Mouse (Mus musculus): Measurements from ENCODE around the gene E430018J23Rik.
"Not testable (repeated sequence)": the region's sequence is repeated elsewhere in the genome, so short reads cannot be mapped to it uniquely, and the experiment has no call there.

The E430018J23Rik gene

DNA sequence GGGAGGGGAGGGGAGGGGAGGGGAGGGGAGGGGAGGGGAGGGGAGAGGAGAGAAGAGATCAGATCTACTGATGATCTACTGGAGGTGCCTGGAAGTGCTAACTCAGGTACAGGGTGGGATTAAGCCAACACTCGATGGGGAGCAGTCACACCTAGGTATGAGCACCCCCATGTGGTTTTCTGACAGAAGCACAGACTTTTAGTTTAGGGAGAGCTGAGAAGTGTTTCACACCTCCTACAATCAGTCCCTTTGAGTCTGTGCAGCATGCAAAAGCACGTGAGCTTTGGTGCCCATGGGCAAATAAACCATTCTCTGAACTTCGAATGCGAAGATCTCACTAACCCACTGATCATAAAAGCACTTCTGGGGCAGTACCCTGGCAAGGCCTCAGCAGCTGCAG is 51.1 kb downstream of the E430018J23Rik start:
- DNase-seq (ENCODE audit: low read depth, low spot score) = no peak

DNA sequence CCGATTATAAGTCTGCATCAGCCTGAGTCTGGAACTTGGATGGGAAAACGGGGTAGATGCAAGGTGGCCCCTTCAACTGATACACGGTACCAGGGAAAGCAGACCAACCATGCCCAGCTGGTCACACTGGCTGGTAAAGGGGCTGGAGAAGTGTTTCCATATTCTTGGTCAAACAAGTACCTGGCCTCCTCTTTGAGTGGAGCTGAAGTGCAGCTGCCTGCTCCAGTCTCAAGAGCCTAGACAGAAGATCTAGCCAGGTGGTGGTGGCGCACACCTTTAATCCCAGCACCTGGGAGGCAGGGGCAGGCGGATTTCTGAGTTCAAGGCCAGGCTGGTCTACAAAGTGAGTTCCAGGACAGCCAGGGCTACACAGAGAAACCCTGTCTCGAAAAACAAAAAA is 51.6 kb downstream of the E430018J23Rik start:
- not testable (repeated sequence) for DNase-seq (ENCODE audit: low read depth, low spot score)

DNA sequence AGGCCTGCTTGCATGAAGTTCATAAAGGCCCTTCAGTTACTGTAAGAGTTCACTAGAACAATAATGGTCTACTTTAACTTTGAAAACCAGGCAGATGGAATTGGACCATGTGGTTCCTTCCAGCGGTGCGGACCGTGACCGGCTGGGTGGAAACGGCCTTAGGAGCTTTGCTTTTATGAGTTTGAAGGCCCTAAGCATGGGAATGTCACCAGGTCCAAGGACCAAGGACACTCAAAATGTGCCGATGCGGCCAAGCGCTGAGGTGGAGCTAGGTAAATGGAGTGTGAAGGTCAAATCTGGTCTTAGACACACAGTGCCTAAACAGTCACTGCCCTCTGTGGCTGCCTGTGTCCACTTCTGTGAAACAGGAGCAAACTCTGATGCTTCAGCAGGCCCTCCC is 52.1 kb downstream of the E430018J23Rik start:
- DNase-seq (ENCODE audit: low read depth, low spot score) = no peak
